Mouse (Mus musculus) frontal cortex, postnatal 25 days (tissue): ENCODE measurements around the gene Uap1.

Experiments
- DNase-seq, 2 experiments: peaks; one replicate each; pipeline ENCODE4 v3.0.0; 2022; ENCODE audit warnings: low spot score in 2 of 2

The Uap1 gene

DNA sequence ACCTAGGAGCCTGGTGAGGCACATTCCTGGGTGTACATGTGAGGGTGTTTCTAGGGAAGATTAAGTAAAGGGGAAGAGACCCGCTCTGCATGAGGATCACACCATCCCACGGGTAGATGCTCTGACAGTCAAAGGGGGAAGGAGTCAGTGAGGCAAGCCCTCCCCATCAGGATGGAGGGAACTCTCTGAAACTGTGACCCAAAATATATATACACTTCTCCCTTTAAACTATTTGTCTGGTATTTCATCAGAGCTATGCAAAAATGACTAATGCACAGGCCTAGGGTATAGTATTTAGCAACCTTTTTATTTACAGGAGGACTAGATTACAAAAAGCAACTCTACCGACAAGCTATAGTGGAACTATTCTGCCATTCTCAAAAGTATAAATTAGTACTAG lies 9.8 kb downstream of the Uap1 start:
- no peak for DNase-seq

DNA sequence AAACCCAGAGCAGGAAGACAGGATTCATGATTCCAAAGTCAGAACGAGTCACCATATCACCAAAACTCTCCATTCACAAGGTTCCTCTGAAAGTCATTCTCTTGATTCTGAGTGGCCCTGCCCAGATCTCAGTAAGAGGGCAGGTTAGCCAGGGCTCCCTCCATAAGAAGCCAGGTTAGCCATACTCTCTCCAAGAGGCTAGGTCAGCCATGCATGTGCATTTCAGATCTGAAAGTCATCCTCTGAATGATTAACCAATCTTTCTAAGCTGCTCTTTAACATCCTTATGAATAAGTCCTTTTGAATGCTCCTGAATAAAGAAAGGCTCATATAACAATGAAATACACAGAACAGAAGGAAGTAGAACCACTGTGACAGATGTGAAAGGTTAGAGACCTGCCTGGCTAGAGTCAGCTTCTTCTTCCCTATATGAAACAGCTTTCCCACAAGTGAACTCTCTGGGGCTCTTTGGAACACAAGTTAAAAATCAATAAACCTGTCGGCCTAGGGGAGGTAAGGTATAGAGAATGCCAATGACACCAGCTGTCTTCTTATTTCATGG lies 10.6 kb downstream of the Uap1 start:
- DNase-seq: no peak

DNA sequence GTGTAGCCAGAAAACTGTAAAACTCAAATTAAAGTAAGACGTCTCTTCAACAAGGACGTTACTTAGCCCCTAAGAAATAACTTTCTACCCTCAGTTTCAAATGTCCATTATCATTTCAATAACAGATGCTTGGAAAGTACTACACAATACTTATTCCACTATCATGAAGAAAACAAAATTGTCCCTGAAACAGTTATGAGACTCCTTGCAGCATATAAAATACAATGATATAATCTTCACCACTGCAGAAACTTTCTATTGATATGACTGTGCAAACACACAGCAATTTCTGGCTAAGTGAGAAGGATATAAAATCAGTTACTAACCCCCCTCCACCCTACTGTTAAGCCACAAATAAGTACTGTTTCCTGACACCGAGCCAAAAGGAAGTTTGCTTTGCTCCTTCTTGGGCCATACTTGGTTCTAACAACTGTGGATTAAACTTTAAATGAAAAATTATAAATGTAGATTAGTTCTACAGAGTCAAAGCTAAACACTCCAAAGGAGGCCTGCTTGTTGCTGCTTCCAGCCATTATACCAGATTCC lies 11.3 kb downstream of the Uap1 start:
- no peak for DNase-seq

DNA sequence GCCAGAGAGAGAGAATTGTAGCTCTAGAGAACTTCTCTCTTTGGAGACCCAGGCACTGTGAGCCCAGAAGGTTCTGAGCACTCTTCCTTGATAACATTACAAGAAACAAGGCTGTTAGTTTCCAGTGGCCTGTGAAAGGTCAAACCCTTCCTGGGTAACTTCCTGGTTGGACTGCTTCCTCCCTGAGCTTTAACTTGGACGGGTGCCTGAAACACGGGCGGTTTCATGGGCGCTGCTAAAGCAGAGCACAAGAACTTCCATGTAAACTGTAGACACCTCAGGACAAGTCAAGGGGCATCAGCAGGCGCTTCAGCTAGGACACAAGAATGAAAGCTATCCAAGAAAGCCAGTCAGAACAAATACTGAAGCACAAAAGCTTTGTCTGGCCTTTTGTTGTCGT lies 12.9 kb downstream of the Uap1 start:
- no peak for DNase-seq

DNA sequence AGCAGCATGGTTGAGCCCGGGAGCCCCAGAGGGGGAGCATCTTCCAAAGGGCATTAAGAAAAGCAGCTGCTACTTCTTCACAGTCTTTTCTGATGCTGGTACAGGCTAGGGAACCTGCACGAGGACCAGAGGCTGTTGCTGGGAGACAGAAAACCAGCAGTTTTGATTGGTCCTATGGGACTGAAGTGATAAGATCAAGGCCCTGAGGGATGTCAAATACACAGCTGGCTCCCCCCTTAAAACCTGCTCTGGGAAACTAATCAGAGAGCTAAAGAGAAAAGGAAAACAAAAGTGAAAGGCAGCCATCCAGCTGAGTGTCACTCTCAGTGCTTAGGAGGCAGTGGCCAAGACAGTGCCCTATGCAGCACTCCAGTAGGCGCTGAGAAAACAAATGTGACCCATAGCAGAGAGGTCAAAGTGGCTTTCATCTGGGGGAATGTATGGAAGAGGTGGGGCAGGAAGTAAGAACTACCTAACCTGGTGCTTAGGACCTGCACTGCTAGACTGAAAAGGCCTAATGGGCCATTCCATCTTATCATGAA lies 14.3 kb downstream of the Uap1 start:
- DNase-seq: no peak

DNA sequence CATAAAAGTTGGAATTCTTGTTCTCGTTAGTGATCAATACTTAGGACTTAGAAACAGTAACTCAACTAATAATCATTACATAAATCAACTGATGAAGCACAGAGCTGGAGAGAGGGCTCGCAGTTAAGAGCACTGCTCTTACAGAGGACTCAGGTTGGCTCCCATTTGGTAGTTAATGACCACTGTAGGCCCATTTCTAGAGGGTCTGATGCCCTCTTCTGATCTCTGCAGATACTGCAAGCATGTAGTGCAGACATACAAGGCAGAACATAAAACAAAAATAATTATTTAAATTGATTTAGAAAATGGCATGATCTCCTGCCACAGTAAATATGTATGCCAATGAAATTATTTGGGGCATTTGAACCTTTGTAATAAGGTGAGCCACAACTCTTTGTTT lies 15.1 kb downstream of the Uap1 start:
- DNase-seq: no peak

DNA sequence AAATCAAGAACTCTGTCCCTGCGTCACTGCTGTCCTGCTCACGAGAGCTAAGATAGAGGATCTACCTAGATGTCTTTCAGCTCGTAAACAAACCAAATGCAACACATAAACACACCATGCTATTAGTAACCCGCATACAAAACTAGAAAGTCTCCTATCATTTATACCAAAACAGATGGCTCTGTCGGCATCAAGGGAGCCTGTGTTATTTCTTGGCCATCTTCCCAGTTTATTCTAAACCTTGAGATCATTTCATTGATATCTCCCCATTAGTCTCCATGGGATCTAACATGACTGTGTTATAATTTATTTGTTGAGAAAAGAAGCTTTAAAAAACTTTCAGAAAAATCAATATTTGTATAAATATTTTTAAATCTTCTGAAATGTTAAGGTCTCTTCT lies 19.0 kb downstream of the Uap1 start:
- no peak for DNase-seq

DNA sequence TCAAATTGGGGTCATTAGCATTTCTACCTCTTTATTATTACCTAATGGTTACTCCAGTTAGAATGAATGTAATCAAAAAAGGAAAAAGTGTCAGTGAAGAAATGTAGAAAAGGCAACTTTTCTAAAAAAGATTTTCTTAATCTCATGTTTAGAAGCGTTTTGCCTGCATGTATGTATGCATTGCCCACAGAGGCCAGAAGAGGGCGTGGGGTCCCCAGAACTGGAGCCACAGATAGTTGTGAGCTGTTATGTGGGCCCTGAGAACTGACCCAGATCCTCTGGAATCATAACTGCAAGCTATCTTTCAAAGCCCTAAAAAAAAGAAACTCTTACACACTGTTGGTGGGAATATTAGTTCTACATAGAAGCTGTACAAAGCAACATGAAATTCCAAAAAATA lies 19.5 kb downstream of the Uap1 start:
- DNase-seq: no peak

DNA sequence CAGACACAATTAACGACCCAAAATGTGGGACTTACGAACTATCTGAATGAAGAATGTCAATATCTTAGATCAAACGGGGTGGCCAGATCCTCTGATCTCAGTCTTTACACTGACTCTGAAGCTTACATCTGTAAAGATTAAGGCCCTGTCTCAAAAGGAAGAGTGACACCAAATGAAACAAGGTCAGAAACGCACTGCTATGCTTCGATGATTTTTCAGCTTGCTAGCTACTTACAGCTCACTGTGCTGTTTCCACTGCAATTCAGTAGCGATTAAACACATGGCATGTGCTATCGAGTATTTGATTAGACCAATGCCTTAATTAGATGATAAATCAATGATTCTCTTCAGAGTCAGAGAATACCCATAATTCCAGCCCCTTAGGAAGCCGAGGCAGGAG lies 20.8 kb downstream of the Uap1 start:
- no peak for DNase-seq

DNA sequence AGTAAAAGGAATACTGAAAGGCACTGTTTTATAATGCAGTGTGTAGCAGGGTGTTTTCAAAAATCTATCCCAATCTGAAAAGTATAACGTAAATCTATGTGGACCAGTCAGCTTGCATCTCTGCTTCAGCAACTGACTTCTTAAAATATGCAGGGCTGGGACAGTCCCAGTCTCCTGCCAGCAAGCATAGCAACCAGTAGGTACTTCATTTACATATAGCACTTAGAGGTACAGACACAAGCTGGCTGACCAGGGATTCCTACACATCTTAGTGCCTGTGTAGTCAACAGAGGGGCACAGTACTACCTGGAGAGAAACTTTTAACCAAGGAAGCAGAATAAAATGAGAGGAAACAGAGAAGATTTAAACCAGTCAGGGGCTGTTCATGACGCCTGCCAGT lies 22.2 kb downstream of the Uap1 start:
- DNase-seq: no peak

DNA sequence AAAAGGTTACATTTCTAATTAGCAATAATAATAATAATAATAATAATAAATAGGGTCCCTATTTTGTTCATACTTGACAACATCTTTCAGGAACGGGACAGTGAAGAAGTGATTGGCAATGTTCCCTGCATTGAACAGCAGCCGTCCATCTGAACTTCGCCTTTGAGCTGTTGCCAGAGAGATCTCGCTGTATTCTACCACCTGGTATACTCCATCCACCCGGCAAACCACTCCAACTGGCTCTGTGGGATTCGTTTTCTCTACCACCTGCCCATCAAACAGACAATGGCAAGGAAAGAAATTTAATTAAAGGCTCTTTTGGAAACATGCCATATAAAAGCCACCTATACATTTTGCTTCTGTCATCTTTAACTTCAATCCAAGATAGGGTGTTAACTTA lies 23.9 kb downstream of the Uap1 start:
- no peak for DNase-seq

DNA sequence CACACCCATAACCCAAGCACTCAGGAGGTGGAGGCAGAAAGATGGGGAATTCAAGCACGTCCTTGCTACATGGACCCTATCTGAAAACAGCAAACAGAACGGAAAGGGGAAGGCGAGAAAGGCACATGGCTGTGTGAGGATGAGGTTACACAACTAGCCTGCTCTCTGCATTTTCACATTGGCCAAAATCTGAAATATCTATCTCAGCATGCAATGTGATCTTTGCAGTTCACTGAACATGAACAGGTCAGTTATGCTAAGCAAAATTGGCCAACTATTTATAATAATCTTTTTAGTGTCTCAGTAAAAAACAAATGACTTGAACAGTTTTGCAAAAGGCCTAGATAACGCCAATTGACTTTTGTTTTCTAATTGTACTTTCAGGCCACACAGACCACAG lies 25.0 kb downstream of the Uap1 start:
- DNase-seq: no peak

DNA sequence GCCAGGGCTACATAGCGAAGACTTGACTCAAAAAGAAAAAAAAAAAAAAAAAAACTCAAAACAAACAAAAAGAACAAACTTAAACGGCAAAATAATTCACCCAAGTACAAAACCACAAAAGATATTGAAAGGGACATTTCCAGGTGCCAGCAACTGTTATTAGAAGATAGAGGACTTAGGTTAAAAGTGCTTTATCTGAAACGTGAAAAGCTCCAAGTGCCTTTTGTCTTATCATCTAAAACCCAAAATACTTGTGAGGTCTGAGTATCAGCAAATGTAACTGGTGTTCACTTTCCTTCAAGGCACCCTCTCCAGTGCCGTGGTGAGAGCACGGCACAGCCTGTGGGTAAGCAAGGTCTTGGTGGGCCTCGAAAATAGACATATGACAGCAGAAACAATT lies 26.2 kb downstream of the Uap1 start:
- DNase-seq: no peak

DNA sequence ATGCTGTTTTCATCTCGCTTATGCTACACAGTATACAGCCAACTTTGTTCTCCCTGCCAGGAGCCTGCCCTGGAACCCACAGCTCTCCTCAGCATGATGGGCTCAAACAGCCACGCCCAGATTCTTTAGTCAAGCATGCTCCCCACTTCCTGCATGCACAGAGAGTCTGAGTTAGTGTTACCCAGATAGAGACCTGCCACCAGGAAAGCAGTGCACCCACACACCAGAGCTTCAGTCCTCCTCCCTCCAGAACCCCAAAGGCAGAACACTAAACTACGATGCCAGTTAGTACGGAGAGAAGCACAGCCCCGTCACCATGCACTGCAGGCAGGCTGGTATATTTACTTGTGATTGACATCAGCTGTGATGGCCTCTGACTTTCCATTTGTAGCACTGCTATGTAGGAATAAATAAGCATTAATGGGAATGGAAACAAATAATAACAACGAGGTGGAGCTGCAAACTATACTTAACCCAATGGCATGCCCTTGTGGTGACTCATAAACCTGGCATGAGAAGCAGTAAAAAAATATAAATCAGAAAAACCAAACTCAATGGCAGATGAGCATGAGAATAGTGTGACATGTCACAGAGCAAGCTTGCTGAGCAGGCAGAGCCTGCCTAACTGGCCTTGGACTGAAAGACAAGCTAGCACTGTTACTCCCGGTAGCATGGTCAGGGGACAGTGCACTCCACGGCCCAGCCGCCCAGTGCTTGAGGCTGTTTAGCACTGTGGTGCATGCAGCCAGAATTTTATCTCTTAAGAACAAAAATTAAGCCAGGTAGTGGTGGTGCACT lies 26.9 kb downstream of the Uap1 start:
- no peak for DNase-seq

DNA sequence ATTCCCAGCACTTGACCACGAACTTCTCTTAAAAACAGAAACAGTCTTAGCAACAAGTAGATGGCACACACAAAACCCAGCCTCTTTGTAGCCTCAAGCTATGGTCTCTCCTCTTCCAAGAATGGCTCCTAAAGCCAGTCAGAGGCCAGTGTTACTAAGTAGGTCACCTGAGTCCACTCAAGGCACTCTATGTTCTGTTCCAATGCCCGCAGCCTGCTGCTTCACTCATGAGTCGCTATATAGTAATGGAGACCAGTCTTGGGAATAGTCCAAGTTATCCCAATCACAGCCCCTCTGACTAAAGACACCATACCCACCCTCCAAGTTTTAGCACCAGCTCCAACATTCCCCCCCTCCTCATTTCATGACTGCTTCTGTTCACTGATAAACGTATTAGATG lies 29.2 kb downstream of the Uap1 start:
- no peak for DNase-seq

DNA sequence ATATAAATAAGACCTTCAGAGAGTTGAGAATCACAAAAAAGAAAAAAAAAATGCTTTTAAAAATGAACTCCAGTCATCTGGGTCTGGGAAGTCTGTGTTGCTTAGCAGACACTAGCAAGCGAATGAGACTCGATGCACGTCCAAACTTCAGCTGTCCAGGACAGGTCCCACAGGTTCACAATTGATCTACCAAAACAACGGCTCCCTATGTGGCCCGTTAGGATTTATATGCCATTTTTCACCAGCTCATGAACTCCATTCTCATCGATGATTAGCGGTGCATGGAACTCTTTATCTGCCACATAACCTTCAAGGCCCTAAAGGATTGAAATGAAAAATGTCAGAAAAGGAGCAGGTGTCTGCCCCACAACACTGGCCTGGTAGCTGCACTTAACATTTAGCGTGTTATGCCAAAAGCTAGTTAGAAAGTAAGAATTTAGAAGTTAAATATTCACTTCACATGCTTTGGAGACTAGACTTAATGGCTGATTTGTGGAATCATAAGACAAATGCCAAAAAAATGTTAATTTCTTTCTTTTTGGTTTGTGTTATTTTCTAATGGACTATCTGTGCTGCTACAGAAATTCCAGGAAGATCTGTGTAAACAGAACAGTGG lies 32.4 kb downstream of the Uap1 start:
- no peak for DNase-seq

DNA sequence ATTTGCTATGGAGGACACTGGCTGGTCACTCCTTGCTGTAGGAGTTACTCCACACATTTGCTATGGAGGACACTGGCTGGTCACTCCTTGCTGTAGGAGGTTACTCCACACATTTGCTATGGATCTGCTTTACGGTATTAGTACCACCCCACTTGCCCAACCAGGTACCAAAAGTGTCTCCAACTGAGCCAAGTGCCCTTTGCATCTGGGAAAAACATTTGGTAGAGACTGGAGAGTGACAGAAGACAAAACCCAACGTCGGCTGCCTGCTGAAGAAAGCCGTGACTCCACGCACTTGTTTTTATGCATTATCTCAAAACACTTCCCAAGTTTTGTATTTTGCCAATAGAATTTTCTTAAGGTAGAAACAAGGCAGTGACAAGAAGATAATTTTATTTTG lies 33.1 kb downstream of the Uap1 start:
- no peak for DNase-seq

DNA sequence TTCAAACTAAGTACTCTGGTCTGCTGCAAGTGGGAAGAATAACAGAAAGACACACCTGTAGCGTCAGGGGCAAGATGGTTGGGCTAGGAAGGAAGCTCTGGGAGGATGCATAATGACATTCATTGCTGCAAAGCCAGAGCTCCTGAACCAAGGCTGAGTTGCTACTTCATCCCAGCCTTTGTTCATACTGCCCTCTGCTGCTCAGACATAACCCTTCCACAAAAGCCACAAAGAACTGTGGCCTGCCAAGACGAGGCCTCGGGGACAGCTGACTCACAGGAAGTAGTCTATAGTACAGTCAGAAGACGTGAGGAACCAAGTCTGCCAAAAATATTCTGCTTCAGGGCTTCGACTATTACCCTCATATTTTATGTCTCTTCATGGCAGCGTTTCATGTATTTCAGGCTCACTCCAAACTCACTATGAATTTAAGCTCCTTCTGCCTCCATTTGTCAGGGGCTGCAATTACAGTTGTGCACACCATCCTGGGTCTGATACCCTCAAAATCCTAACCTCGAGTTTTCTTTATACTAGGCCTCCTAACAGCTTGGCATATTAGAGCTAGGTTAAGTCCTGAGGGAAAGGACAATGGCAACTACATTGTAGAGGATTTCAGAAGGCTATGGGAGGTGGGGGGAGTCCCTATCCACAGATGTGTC lies 38.3 kb downstream of the Uap1 start:
- peak; percentile 12 to 49 for DNase-seq

DNA sequence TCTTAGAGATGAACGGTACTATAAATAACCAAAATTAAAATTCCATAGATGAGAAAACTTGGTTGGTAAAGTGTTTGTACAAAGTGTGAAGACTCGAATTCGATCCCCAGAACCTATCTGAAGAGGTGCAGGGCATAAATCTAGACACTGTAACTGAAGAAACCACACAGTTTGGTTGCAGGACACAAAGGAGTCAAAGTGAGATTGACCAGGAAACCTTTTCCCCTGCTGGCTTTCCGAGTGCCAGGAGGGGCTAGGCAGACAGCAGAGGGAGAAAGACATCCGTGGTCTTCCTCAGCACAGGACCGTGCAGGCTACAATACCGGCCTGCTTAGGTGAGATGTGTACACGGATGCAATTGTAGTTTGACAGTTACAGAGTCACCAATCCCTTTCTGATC lies 40.5 kb downstream of the Uap1 start:
- no peak for DNase-seq

DNA sequence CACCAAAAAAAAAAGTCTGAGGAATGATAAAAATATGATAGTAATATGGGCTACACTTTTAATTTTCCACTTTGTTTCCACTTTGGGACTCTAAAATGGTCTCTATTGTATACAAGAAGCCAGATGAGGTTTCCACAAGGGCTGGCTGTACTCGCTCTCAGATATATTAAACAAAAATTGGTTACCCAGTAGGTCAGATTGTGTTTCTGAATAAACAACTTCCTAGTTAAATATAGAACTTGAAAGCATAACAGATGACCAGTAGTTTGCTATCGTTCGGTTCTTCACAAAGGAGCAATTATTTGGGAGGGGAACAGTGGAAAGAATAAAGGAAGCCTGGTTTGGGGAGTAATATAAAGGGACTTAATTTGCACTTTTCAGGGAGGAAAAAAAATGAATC lies 43.8 kb downstream of the Uap1 start:
- no peak for DNase-seq

DNA sequence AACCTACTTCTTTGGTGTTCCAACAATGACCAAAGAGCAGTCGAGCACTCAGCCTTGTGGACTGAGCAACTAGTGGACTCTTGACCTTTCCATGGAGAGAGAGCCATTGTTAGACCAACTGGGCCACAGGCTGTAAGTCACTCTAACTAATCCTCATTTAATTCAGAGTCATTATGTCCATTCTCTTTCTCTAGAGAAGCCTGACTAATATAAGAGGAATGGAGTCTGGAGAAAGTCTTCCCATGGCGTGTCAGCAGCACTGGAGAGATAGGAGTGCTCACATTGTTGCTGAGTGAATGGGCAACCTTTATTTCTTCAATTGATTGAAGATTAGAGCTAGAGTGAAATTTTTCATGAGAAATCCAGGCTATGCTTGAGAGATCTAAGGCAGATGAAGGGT lies 50.1 kb downstream of the Uap1 start:
- DNase-seq: no peak

DNA sequence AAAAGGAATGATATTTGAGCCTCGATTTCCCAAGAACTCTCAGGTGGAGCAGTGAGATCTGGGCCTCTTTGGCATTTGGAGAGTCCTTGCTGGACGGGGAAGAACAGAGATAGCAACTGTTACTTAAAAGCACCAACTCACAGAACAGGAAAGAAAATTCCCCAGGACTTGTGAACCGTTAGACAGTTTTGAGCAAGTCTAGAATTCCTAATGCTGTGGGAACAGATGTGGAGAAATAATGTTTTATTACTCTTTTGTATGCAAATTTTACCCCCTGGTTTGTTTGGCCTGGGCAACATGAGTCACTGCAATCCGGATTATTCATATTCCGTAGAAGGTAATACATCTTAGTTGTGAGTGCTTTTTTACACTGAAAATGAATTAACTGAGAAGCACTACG lies 61.1 kb downstream of the Uap1 start:
- no peak for DNase-seq
